Comparison of ENCODE assay signal across 8 mouse cellular contexts in the genomic region with DNA sequence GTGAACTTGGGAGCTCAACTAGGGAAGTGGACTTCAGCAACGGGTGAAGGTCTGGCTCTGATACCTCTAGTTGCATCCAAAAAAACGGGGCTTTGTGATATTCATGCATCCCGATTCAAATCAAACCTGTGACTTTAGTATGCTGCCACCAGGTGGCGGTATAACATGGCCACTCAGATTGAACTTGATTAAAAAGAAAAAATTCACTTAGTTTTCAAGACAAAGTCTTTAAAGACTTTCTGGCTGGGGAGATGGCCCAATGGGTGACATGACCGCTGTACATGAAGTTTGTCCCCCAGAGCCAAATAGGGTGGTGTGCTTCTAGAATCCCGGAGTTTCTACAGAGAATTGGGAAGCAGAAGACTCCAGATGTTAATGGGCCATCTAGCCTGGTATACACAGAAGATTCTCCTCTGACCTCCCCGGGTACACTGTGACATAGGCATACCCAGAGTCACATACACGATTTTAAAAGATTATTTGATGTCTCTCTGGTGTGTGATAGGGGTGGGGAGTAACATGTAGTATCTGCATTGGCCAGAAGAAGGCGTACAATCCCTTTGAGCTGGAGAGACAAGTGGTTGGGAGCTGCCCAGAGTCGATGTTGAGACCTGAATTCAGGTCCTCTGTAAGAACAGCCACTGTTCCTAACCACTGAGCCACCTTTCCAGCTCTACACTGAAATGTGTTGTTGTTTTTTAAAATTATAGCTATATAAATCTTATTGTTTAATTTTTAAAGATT. TPM values are rescaled to one million over a fixed set of nuclear protein-coding genes. Genes with fewer than 3 reads are reported as not detected.
DNase-seq lines count a peak whose midpoint lies in the region; ATAC-seq and TF ChIP-seq lines count a peak whose summit lies in the region.

No protein-coding gene starts in this region.

- peak; percentile 49 to 75 for DNase-seq in heart, postnatal 10 days
- DNase-seq in heart, embryonic 10.5 days (ENCODE audit: low spot score) = no peak
- peak; percentile 65 for DNase-seq in urinary bladder, postnatal 25 days (ENCODE audit: low spot score)
- DNase-seq in urinary bladder, postnatal 4 days (ENCODE audit: low spot score in 2 of 2) = no peak
- DNase-seq in c-Kit-positive CD71-negative TER-119-negative erythroid progenitor cells, embryonic 14.5 days (ENCODE audit: low read depth) = peak; percentile 67
- peak; percentile 81 for DNase-seq in hindbrain, postnatal 0 days (ENCODE audit: low spot score)
- DNase-seq in mesoderm, embryonic 11.5 days (ENCODE audit: low read depth, low spot score) = peak; percentile 74
- no peak for DNase-seq in ovary, postnatal 10 days (ENCODE audit: low spot score)

- H3K4me3 ChIP-seq in heart, embryonic 10.5 days = no peak overlapping the region
- H3K4me3 ChIP-seq in hindbrain, postnatal 0 days (ENCODE audit: low read length) = no peak overlapping the region

- ATAC-seq in hindbrain, postnatal 0 days = no peak

- peak; percentile 84 for TF ChIP-seq CTCF in hindbrain, postnatal 0 days (IDR thresholded peaks at IDR 0.05; ENCODE audit: low read depth)

- intact Hi-C loops in heart, postnatal 10 days (cut with DNase I) = loop anchor here (2.0 kb wide), 1 partner anchor 85 kb away; no protein-coding TSS in a partner anchor

- H3K36me3 ChIP-seq in heart, embryonic 10.5 days = no peaks in the 10 kb centered on the region
- no peaks in the 10 kb centered on the region for H3K36me3 ChIP-seq in hindbrain, postnatal 0 days (ENCODE audit: insufficient read depth, low read length)

- H3K27me3 ChIP-seq in heart, embryonic 10.5 days (ENCODE audit: insufficient read depth, poor library complexity, severe bottlenecking) = no peaks in the 10 kb centered on the region
- no peaks in the 10 kb centered on the region for H3K27me3 ChIP-seq in hindbrain, postnatal 0 days (ENCODE audit: insufficient read depth, low read length)

- H3K9me3 ChIP-seq in heart, embryonic 10.5 days = no peaks in the 10 kb centered on the region
- H3K9me3 ChIP-seq in hindbrain, postnatal 0 days (ENCODE audit: low read length) = no peaks in the 10 kb centered on the region

- H3K9ac ChIP-seq in hindbrain, postnatal 0 days (replicated peaks; ENCODE audit: low read length) = no peak overlapping the region

- H3K4me2 ChIP-seq in hindbrain, postnatal 0 days (ENCODE audit: low read depth, low read length) = no peak overlapping the region

- WGBS in heart, embryonic 10.5 days = 45% methylated on average over 10 of the region's 10 CpGs
- WGBS in hindbrain, postnatal 0 days = 47% methylated on average over 10 of the region's 10 CpGs

- H3K4me1 ChIP-seq in heart, embryonic 10.5 days = peaks cover 20% of the 10 kb centered on the region
- H3K4me1 ChIP-seq in hindbrain, postnatal 0 days (ENCODE audit: insufficient read depth, low read length) = no peaks in the 10 kb centered on the region

- no peak overlapping the region for H3K27ac ChIP-seq in heart, embryonic 10.5 days
- no peak overlapping the region for H3K27ac ChIP-seq in hindbrain, postnatal 0 days

RNA-seq across cellular contexts. Expression of a gene that starts 25.6 kb away (rescaled TPM):
- total RNA-seq in heart, postnatal 10 days (2021) = 10 to 100 TPM; 21.8 to 24.3 TPM
- polyA plus RNA-seq in heart, embryonic 10.5 days (2016; fragmentation: Nextera tagmentation; extraction: Ambion mirVana) = 17.6 and 17.8 TPM in 2 replicates
- total RNA-seq in hindbrain, postnatal 0 days (2014; rRNA removed) = 2.6 and 3.1 TPM in 2 replicates
- 2.7 and 2.9 TPM in 2 replicates for polyA plus RNA-seq in hindbrain, postnatal 0 days (2015; fragmentation: Nextera tagmentation; extraction: Ambion mirVana)

RNA-seq across cellular contexts. Expression of a gene that starts 59.8 kb away (rescaled TPM):
- 10 to 100 TPM; 24.9 to 25.9 TPM for total RNA-seq in heart, postnatal 10 days (2021)
- 21.7 and 31.4 TPM in 2 replicates for polyA plus RNA-seq in heart, embryonic 10.5 days (2016; fragmentation: Nextera tagmentation; extraction: Ambion mirVana)
- total RNA-seq in hindbrain, postnatal 0 days (2014; rRNA removed) = 43.6 and 45.5 TPM in 2 replicates
- polyA plus RNA-seq in hindbrain, postnatal 0 days (2015; fragmentation: Nextera tagmentation; extraction: Ambion mirVana) = 68.9 and 70.3 TPM in 2 replicates

Comparison
In these comparisons a context has a peak if more than half of its experiments do, and no peak if none do; other contexts are left out.
1. DNase-seq: peak in heart, postnatal 10 days (2 of 2), urinary bladder, postnatal 25 days (single experiment), c-Kit-positive CD71-negative TER-119-negative erythroid progenitor cells, embryonic 14.5 days (single experiment), hindbrain, postnatal 0 days (single experiment) and mesoderm, embryonic 11.5 days (single experiment); none in heart, embryonic 10.5 days (single experiment), urinary bladder, postnatal 4 days (0 of 2) and ovary, postnatal 10 days (single experiment).